Mouse (Mus musculus): ENCODE data around the gene Afm.

GRCm38 (mm10) chr5:90477308-90478140 is 41.2 kb upstream of the Afm start:
- no peak for TF ChIP-seq CTCF (IDR thresholded peaks at IDR 0.05; ENCODE audit: control insufficient read depth, insufficient read depth, insufficient replicate concordance, low read depth, low read length)
- TF ChIP-seq POLR2A (IDR thresholded peaks at IDR 0.05; ENCODE audit: control insufficient read depth, low read depth, low read length): no peak

Measured in testis, adult 2 months (tissue).